Mouse (Mus musculus): ENCODE data around the gene Cdhr2.
A peak's percentile ranks its signal among the peaks of the same experiment; 100 is the strongest.

Gene Cdhr2

DNA sequence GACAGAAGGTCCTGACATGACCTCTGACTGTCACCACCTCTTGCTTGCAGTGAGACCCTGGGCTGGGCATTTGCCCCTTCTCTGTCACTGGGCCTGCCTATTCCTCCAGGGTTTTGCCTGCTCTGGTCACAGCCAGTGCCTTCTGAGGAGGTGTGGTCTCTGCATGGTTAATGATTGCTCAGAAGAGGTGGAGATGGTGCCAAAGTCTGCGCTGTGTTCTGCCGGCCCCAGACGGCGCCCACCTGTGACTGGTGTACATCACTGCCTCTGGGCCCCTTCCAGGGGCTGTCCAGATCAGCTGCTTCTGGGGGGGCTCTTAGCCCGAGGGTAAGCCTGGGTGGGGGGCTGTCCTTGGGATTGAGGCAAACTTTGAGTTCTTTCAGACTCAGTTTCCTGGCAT lies at the start of gene Cdhr2:
Cdhr2 (plus strand) TSS at position 219 of the 400 bp plus-strand sequence.
- no peak for DNase-seq (ENCODE audit: low spot score)

DNA sequence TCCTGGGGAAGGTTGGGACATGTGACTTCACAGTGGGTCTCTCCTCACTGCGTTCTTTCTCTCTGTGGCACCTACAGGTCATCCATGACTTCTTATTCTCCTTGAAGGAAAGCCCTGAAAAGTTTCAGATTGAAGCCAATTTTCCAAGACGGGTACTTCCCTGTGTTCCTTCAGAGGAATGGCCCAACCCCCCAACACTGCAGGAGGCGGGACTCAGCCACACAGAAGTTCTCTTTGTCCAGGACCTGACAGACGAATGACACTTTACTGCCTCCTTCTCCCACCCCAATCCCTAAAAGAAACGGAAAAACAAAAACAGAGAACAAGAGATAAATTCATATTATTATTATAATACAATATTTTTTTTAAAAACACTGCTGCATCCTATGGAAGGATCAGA lies 40.4 kb upstream of the Cdhr2 start:
- no peak for DNase-seq (ENCODE audit: low spot score)

DNA sequence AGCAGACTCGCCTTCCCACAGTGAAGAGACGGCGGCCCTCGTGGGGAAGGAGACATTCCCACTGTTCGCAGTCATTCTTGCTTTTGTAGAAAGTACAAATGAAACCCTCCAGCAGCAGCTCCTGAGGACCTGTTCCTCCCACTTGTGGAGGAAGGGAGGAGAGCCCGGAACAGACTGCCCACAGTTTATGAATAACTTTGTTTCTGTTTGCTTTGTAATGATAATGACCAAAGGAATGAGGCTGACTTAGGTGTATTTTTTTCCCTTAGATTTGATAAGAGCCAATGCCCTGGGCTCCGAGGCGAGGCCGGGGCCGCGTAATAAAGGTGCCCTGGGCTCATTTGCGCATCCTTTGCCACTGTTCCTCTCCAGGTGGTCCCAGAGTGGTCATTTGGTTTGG lies 39.9 kb upstream of the Cdhr2 start:
- DNase-seq (ENCODE audit: low spot score), result no peak

DNA sequence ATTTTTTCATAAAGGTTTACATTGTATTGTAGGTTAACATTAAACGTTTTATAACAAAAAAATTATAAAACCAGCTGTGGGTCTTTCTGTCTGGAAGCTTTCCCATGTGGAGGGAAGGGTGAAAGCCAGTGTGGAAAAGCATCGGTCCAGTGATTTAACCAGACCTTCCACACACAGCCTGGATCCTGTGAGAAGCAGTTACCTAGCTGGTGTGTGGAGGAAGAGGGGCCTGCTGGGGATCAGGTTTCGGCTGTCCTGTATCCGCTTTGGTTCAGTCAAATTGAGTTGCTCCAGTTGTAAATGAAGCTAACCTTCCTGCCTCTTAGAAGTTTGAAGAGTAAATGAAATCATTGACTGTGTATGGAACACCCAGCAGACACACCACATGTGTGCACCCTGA lies 37.3 kb upstream of the Cdhr2 start:
- no peak for DNase-seq (ENCODE audit: low spot score)

DNA sequence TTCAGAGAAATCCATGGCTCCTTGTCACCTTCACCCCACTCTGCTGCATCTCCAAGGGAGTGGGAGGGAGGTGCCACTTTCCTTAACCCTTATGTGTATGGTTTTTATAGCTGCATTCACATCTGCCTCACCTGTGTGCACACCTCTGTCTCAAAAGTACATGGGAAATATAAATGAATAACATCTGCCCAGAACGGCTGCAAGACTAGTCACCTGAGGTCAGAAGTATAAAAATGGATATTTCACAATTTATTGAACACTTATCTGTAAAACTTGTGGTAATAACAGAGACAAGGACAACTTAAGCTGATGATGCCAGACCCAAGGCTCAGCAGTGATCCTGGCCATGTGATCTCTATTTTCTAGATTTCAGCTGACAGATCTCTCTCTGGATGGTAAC lies 36.8 kb upstream of the Cdhr2 start:
- no peak for DNase-seq (ENCODE audit: low spot score)

DNA sequence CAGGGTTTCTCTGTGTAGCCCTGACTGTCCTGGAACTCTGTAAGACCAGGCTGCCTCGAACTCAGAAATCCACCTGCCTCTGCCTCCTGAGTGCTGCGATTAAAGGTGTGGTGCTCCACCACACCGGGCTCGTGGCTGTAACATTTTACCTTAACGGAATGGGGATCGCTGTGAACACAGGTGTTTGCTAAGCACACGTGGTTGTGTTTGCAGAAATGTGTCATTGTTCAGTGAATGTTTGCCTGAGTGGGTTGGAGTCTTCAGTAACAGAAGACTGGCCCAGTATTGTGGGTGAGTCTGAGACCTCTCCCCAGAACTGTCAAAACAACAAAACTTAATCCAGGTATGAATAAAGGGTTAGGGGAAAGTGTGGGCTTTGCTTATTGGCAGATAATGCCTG lies 36.2 kb upstream of the Cdhr2 start:
- DNase-seq (ENCODE audit: low spot score), result no peak

DNA sequence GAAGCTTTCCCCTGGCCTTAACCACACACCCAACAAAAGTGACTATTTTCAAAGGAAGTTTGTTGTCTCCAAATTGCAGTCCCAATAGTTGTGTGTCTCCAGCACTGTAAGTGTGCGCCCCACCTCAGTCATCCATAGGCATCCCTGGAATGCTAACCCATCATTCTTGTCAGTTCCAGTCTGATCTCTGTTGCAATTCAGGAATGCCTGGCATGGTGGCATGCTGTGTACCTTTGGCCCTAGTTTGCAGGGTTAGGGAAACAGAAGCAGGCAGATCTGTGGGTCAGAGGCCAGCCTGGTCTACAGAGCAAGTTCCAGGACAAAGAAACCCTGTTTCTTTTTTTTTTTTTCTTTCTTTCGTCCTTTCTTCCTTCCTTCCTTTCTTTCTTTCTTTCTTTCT lies 30.8 kb upstream of the Cdhr2 start:
- DNase-seq (ENCODE audit: low spot score), result no peak

DNA sequence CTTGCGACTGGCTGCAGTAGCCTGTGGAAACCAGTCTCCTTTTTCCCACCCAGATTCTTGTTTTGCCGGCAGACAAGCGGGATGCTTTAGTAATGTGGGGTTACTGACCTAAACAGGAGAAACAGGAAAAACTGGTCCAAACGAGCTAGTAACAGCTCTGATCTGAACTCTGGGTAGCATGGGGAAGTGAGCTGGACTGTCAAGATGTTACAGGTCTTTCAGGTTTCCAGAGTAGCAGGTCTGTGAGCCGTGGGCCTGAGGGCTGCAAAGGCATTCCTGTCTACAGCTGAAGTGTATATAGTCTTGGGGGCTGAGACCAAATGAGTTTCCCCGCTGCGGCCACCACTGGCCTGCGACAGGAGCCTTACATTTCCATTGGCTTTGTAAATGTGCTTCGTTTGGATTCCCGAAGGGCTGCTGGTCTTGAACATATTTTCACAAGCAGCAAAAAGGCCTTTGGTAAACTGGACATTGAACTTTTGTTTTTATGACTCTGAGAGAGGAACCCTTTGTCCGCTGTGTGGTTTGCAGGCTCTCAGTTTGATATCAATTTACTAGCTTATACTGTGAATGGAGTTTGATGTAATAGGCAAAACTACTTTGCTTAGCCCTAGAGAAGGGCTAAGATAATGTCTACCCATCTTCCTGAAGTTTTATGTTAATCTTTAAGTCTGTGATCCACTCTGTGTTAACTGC lies 25.2 kb upstream of the Cdhr2 start:
- DNase-seq (ENCODE audit: low spot score), result no peak

DNA sequence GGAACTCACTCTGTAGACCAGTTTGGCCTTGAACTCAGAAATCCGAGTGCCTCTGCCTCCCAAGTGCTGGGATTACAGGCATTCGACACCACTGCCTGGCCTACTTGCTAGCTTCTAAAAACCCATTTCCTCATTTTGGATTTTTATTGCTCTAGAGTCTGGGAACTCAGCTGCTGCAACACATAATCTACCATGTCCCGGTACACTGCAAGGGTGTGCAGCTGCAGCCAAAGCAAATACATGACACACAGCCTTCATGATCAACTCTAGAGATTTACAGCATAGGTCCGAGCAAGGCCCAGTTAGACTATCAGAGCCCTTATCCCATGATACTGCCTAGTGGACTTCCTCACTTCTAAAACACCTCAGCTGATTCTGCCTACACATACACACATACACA lies 23.0 kb upstream of the Cdhr2 start:
- no peak for DNase-seq (ENCODE audit: low spot score)

DNA sequence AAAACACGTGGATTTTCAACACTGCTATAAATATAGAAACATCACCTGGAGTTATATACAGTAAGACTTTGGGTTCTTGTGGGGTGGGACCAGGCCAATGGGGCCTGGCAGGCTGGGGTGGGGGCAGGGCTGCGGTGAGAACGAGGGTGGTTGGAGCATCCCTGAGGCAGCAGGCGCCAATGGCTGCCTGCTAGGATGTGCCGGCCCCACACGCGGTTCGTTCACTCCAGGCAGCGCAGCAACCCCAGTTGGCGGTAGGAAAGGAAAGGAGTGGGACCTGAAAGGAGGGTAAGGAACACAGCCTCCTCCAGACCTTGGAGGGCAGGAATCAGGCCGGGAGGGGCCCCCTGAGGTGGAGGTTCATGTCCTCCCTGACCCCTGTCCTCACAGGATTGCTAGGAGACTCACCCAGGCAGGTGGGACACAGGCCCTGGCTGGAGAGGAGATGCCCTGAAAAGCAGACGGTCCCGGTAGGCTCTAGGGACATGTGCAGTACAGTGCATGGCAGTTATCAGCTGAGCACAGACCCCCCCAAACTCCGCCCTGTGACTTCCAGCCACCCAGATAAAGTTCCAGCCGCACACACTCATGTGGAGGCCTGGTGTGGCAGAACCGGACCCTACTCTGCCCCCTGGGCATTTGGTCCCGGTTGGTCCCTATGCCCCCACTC lies 20.9 kb upstream of the Cdhr2 start:
- no peak for DNase-seq (ENCODE audit: low spot score)

DNA sequence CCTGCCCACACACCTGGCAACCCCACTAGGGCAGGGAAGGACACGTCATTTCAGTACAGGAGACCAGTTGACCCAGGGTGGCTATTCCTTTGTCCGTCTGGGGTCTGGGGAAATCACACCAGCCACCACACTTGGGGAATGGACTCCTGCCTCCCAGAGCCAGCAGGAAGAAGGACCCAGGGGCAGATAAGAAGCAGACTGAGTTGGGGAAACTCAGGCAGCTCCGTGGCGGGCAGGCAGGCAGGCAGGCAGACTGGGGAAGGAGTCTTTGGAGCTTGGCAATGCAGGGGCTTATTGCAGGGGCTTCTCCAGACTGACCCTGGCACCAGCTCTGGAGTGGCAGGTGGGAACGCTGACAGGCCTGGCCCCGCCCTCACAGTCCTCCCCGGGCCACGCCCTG lies 20.0 kb upstream of the Cdhr2 start:
- no peak for DNase-seq (ENCODE audit: low spot score)

DNA sequence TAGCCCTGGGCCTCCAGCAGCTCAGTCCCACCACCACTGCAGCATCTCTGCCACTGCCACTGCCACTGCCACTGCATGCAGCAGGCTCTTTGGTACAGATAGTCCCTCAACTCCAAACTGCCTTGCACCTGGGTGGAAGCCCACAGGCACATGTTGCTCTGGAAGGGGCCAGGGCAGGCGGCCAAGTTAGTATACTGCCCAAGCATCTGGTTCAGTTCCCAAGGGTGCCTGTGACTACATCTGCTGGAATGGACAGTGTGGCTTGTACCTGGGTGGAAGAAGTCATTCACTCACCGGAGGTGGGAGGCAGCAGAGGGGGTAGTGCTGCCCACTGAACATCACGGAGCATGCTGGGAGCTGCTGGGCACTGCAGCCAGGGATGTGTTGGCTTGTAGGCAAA lies 18.0 kb upstream of the Cdhr2 start:
- DNase-seq (ENCODE audit: low spot score), result peak; percentile 61

DNA sequence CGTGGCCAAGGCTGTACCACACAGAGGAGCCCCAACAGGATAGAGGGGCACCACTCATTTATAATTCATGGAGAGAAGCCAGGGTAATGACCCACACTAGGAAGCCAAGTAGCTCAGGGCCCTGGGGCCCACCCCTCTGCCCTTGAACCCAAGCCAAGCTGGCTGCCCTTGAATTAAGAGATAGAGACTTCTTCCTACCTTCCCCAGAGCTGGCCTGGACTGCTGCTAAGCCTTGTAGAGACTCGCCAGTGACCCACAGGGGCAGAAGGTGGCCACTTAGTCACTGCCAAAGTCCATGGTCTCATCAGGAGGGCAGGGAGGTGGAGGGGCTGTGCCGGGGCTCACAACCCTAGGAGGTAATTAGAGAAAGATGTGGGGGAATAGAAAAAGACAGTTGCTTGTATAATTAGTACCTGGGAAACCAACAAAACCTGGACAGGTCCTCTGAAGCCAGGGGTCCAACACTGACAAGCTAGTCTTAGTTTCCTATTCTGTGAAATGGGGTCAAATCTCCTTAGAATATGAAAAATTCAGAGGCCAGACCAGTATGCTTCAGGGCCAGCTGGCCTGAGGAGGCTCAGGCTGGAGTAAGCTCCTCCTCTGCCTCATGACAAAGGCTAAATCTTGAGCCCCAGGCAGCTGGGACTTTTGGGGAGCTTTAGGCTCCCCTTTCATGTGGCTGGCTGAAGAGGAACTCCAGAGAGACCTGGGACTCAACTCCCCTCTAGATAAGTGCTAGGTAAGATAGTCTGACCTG lies 16.9 kb upstream of the Cdhr2 start:
- no peak for DNase-seq (ENCODE audit: low spot score)

DNA sequence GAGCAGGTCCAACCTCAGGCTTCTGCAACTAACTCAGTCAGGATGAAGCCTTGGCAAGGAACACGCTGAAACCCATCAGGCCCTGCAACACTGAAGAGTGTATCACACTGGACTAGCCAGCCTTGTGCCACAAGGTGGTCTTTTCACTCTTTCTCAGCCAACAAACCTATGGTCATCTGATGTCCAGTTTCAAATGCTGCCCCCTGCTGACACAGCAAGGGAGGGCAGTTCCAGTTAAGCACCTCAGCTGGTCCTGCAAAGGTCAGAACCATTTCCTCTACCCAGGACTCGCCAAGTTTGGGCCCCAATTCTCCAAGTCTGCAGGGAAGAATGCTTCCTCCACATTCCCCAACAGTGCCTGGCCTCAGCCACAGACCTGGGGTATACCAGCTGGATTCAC lies 16.1 kb upstream of the Cdhr2 start:
- DNase-seq (ENCODE audit: low spot score), result peak; percentile 65

DNA sequence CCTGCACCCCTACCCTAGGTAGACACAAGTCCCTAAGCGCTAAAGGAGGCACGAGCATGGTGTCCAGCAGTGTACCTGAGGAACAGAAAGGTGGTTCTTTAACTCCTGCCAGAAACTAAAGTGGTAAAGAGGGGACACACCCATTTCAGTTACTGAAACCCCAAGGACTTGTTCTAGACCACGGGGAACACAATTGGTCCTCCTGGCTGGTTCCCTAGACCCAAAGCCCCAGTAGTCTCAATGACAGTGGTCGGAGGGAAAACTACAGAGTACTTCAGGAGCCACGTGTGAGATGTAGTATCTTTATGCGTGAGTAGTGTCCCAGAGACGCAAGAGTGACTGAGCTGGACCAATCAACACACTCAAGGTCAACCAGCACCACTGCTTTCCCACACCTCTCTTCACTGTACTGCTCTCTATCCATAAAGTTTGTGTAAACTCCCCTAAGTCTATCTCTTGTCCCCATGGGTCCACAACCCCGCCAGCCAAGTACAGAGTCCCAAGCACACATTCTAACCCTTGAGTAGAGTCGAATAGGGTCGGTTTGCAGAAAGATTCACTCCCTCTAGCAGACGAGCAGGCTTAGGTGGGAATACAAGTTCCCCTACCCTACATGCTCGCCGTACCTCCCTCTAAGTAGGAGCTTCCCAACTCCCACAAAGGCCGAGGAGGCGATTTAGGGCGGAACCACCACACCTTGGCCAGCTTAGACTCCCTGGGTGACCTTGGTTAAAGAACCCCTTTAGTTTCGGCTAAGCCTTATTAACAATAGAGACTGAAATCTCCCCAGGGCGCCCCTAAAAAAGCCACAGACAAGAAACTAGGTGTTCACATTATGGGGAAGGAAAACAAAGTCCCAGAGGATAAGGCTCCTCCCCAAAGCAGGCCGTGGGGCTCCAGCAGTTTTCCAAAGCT lies 14.9 kb upstream of the Cdhr2 start:
- DNase-seq (ENCODE audit: low spot score), result no peak

DNA sequence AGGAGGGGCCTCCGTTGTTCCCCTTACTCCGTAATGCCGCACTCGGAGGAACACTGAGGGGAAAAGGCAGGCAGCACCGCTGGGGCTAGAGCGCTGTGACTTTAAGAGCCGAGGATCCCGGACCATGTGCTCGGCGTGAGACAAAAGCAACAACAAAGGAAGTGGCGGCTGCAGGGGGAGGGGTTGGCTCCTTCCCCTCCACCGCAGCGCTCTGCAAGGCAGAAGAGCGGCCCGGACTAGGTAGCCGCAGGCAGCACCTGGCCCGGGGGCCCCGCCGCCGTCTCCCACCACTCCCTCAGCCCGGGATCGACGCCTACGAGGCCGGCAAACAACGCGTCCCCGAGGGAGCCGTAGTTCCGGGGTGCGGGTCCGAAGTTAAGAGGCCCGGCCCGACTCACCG lies 14.2 kb upstream of the Cdhr2 start:
- peak; percentile 73 for DNase-seq (ENCODE audit: low spot score)

DNA sequence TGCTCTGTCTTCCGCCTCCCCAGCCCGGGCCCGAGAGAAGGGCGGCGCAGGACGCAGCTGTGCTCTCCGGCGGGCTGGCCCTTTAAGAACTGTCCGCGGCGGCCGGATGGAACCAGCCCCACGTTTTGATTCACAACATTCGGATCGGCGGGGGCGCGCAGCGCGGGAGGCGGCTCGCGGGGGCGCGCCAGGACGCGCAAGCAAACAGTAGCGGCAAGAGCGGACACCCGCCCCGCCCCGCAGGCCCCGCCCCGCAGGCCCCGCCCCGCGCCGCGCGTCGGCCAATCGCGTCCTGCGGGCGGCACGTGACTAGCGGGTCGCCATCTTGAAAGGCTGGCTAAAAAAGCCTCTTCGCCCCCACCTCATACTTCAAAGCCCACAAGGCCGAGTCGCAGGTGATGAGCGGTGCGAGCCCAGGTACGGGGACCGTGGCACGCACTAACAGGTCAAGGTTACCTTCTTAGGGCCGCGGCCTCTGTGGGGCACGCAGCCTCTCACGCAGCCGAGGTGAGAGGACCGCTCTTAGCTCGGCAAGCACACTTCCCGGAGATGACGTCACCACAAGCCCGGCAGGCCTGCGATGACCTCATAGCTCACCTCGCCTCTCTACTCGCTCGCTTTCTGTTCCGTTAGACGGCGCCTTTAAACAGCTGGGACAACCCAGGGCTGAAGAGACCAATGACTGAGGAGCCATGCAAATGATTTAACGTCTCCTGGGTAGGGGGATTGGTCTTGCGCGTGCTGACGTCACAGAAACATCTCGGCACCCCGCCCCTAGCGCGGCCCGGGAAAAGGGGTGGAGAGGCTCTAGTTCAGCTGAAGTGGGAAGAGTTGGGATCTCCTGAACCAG lies 13.5 kb upstream of the Cdhr2 start:
- DNase-seq (ENCODE audit: low spot score), result peak; percentile 97

DNA sequence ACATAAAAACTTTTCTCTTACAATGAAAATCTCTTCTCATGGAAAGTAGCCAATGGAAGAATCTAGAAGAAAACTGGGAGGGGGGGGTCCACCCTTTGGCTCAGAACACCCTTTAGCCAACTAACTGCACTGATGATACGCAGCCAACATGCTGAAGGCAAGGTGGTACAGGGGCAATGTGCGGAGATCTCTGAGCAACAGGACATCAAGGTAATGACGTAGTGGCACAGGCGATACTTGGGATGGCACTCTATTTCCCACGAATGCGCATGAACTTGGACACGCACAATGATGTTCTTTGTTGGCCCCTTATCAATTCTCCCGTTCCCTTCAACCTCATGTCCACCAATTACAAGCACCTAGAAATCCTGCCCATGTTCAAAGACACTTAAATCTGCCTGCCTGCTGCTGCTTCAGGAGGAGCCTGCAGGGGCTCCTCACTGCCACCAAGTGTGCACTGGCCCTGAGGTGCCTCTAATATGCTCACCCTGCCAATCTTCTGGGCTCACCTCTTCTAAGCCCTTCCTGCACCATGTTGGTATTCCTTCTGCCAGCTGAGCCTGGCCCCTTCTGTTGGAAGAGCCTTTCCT lies 11.0 kb upstream of the Cdhr2 start:
- no peak for DNase-seq (ENCODE audit: low spot score)

DNA sequence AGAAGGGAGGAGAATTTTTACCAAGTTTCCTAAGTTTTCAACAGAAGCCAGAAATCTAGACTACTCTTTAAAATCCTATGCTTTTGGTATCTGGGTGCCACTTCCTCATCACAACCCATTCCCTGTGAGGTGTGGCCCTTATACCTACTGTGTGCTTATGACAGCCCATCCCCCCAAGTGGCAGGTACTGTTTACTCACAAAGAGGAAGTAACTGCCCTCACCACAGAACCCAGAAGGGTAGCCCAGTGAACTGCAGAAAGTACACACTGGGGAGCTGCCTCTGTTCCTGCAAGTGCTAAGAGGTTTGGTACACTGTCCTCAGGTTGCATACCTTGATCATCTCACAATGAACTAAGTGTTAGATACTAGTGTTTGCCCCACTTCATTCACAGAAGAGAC lies 9.5 kb upstream of the Cdhr2 start:
- DNase-seq (ENCODE audit: low spot score), result no peak

DNA sequence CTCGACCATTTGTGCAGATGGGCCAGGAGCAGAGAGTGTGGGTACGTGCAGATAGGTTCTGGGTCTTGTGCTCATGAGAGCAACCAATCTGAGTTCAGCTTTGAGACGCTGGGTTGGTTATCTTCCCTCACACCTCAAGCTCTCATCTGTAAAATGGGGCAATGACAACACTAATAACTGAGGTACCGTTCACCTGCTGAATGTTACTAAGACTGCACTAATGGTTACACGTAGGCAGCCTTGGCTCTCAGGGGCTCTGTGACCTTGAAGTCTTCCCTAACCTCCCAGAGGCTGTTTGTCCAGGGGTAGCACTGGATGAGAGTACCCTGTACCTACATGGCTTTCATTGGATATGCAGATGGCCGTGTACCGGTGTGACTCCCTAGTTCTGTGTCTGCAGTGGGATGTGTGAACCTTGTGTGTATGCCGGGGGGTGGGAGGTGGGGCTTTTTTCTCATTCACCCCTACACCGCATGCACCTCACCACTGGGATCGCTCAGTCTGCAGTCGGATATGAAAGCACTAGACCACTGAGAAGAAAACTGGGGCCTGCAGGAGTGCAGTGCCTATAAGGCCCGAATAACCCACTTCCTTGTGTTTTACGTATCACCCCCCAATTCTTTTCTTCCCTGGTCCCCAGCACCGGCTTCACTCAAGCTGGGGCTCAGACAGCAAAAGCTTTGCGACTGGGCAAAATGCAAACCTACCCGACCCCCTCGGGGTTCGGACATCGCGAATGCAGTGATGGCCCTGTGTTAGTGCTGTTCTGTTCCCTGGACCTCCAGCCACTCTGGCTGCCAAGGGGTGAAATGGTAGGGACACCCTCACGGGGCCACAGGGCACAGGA lies 8.3 kb upstream of the Cdhr2 start:
- DNase-seq (ENCODE audit: low spot score), result no peak

Measured in MN1 (cell line).